Mouse (Mus musculus) myocyte (in vitro differentiated cells): Measurements from ENCODE around the gene Lfng. TPM values are rescaled to one million over a fixed set of nuclear protein-coding genes. Genes with fewer than 3 reads are reported as not detected.

Experiments
- H3K27me3 ChIP-seq: one replicate; pipeline ENCODE4 v1.6.1; 2011; ENCODE audit not compliant: control insufficient read depth, insufficient read depth, insufficient read length
- H3K36me3 ChIP-seq: one replicate; pipeline ENCODE4 v1.6.1; 2011; ENCODE audit not compliant: control insufficient read depth, insufficient read depth
- H3K4me2 ChIP-seq: one replicate; pipeline ENCODE4 v1.6.1; 2011; ENCODE audit warnings: low read depth, control low read depth
- H3K4me3 ChIP-seq: one replicate; pipeline ENCODE4 v1.5.1; 2011; ENCODE audit warnings: mild to moderate bottlenecking, control low read depth, moderate library complexity
- H3K79me2 ChIP-seq: one replicate; pipeline ENCODE4 v1.6.1; 2011; ENCODE audit not compliant: control insufficient read depth, insufficient read depth
- H3ac ChIP-seq: one replicate; pipeline ENCODE4 v1.6.1; 2011; ENCODE audit not compliant: control insufficient read depth, insufficient read length
- CEBPB ChIP-seq: IDR thresholded peaks from 2 replicates; pipeline ENCODE4 v1.6.1; 2011; ENCODE audit warnings: mild to moderate bottlenecking, moderate library complexity; ENCODE audit not compliant: poor library complexity, insufficient read depth, severe bottlenecking
- E2F4 ChIP-seq: IDR thresholded peaks from one replicate; pipeline ENCODE4 v1.6.1; 2011; ENCODE audit warnings: mild to moderate bottlenecking, control low read depth, moderate library complexity; ENCODE audit not compliant: insufficient read depth
- MAX ChIP-seq: IDR thresholded peaks from one replicate; pipeline ENCODE4 v1.6.1; 2011; ENCODE audit warnings: low read depth, mild to moderate bottlenecking, control low read depth
- MYOD1 ChIP-seq, 3 experiments: IDR thresholded peaks; one replicate each; pipeline ENCODE4 v1.6.1; 2011; ENCODE audit warnings: control low read depth in 2 of 3, low read depth in 2 of 3, mild to moderate bottlenecking in 2 of 3, moderate library complexity in 1 of 3; ENCODE audit not compliant: insufficient read length in 2 of 3, control insufficient read depth in 1 of 3
- MYOG ChIP-seq, 3 experiments: IDR thresholded peaks; one replicate each; pipeline ENCODE4 v1.6.1; 2011; ENCODE audit warnings: control low read depth in 2 of 3, low read depth in 2 of 3, mild to moderate bottlenecking in 2 of 3; ENCODE audit not compliant: insufficient read length in 2 of 3, control insufficient read depth in 1 of 3, insufficient read depth in 1 of 3
- POLR2A ChIP-seq: IDR thresholded peaks from one replicate; pipeline ENCODE4 v1.6.1; 2011; ENCODE audit warnings: low read depth, mild to moderate bottlenecking, control low read depth, moderate library complexity; ENCODE audit not compliant: insufficient read length
- POLR2AphosphoS2 ChIP-seq: IDR thresholded peaks from one replicate; pipeline ENCODE4 v1.6.1; 2011; ENCODE audit warnings: low read depth, control low read depth; ENCODE audit not compliant: insufficient read length
- REST ChIP-seq: IDR thresholded peaks from one replicate; pipeline ENCODE4 v1.6.1; 2011; ENCODE audit warnings: mild to moderate bottlenecking, control low read depth, moderate library complexity; ENCODE audit not compliant: insufficient read depth, insufficient read length
- SRF ChIP-seq: IDR thresholded peaks from one replicate; pipeline ENCODE4 v1.6.1; 2011; ENCODE audit warnings: low read depth; ENCODE audit not compliant: control insufficient read depth, insufficient read length
- TCF12 ChIP-seq: IDR thresholded peaks from one replicate; pipeline ENCODE4 v1.6.1; 2011; ENCODE audit warnings: mild to moderate bottlenecking, control low read depth; ENCODE audit not compliant: poor library complexity, insufficient read depth, severe bottlenecking
- TCF3 ChIP-seq: IDR thresholded peaks from one replicate; pipeline ENCODE4 v1.6.1; 2011; ENCODE audit warnings: low read depth, control low read depth; ENCODE audit not compliant: insufficient read length
- USF1 ChIP-seq: IDR thresholded peaks from one replicate; pipeline ENCODE4 v1.6.1; 2011; ENCODE audit warnings: low read depth, mild to moderate bottlenecking, control low read depth, moderate library complexity
- polyA plus RNA-seq: library from polyadenylated mRNA; unstranded; fragments of >200 nt; fragmentation: generic; extraction: Trizol; gene quantifications from one replicate; pipeline ENCODE4 v1.2.1, GENCODE M21; 2012; ENCODE audit warnings: missing spikeins

Gene Lfng
- polyA plus RNA-seq, 1 experiment, result 3.1 TPM

GRCm38 (mm10) chr5:140660398-140660797 lies 53.3 kb downstream of the Lfng start:
- Histone ChIP-seq H3K4me3 (no peak overlapping the region), H3K27me3 (no peaks in the 10 kb centered on the region), H3K79me2 (no peaks in the 10 kb centered on the region), H3K36me3 (no peaks in the 10 kb centered on the region), H3ac (no peak overlapping the region), H3K4me2 (no peak overlapping the region)
- TF ChIP-seq CEBPB (no peak), MYOG (IDR thresholded peaks at IDR 0.05; ENCODE audit: control insufficient read depth in 1 of 3, insufficient read depth in 1 of 3, insufficient read length in 2 of 3, low read depth in 2 of 3) (no peak), MYOD1 (IDR thresholded peaks at IDR 0.05; ENCODE audit: control insufficient read depth in 1 of 3, insufficient read length in 2 of 3, low read depth in 2 of 3) (no peak), POLR2A (no peak), USF1 (no peak), POLR2AphosphoS2 (no peak), TCF12 (no peak), TCF3 (no peak), REST (no peak), SRF (no peak), E2F4 (no peak), MAX (no peak)

- Histone ChIP-seq H3K36me3 (no peaks in the 10 kb centered on the region), H3ac (no peak overlapping the region), H3K4me3 (no peak overlapping the region), H3K27me3 (no peaks in the 10 kb centered on the region), H3K4me2 (no peak overlapping the region), H3K79me2 (no peaks in the 10 kb centered on the region)
- no peak for TF ChIP-seq REST
- no peak for TF ChIP-seq MYOG (IDR thresholded peaks at IDR 0.05; ENCODE audit: control insufficient read depth in 1 of 3, insufficient read depth in 1 of 3, insufficient read length in 2 of 3, low read depth in 2 of 3)
- no peak for TF ChIP-seq CEBPB
- no peak for TF ChIP-seq SRF
- no peak for TF ChIP-seq E2F4
- no peak for TF ChIP-seq POLR2A
- no peak for TF ChIP-seq POLR2AphosphoS2
- no peak for TF ChIP-seq TCF12
- no peak for TF ChIP-seq MAX
- TF ChIP-seq MYOD1 (IDR thresholded peaks at IDR 0.05; ENCODE audit: control insufficient read depth in 1 of 3, insufficient read length in 2 of 3, low read depth in 2 of 3), result no peak
- TF ChIP-seq USF1, result no peak
- TF ChIP-seq TCF3, result no peak
Observed at GRCm38 (mm10) chr5:140661427-140661826, 54.3 kb downstream of the Lfng start.

- no peak overlapping the region for H3ac ChIP-seq
- H3K4me2 ChIP-seq, result no peak overlapping the region
- H3K79me2 ChIP-seq, result no peaks in the 10 kb centered on the region
- H3K36me3 ChIP-seq, result no peaks in the 10 kb centered on the region
- no peak overlapping the region for H3K4me3 ChIP-seq
- TF ChIP-seq MYOG (IDR thresholded peaks at IDR 0.05; ENCODE audit: control insufficient read depth in 1 of 3, insufficient read depth in 1 of 3, insufficient read length in 2 of 3, low read depth in 2 of 3) (no peak), MAX (no peak), REST (no peak), CEBPB (no peak), USF1 (no peak), MYOD1 (IDR thresholded peaks at IDR 0.05; ENCODE audit: control insufficient read depth in 1 of 3, insufficient read length in 2 of 3, low read depth in 2 of 3) (no peak), TCF12 (no peak), POLR2AphosphoS2 (no peak), SRF (no peak), TCF3 (no peak), E2F4 (no peak)
- no peaks in the 10 kb centered on the region for H3K27me3 ChIP-seq
Observed at GRCm38 (mm10) chr5:140661875-140662643, 54.9 kb downstream of the Lfng start.

GRCm38 (mm10) chr5:140662741-140663592 lies 55.8 kb downstream of the Lfng start:
- Histone ChIP-seq H3K27me3 (no peaks in the 10 kb centered on the region), H3K79me2 (no peaks in the 10 kb centered on the region), H3K4me2 (no peak overlapping the region), H3K36me3 (no peaks in the 10 kb centered on the region), H3K4me3 (no peak overlapping the region), H3ac (no peak overlapping the region)
- TF ChIP-seq E2F4 (no peak), MYOG (IDR thresholded peaks at IDR 0.05; ENCODE audit: control insufficient read depth in 1 of 3, insufficient read depth in 1 of 3, insufficient read length in 2 of 3, low read depth in 2 of 3) (no peak), REST (no peak), USF1 (no peak), TCF3 (no peak), POLR2AphosphoS2 (no peak), MAX (no peak), MYOD1 (IDR thresholded peaks at IDR 0.05; ENCODE audit: control insufficient read depth in 1 of 3, insufficient read length in 2 of 3, low read depth in 2 of 3) (no peak), SRF (no peak), CEBPB (no peak), TCF12 (no peak), POLR2A (no peak)
